Mouse (Mus musculus) erythroblast, embryonic 14.5 days (primary cell): ENCODE data around the gene Qprt.

Experiments used
- GATA1 ChIP-seq: IDR thresholded peaks from 2 replicates; pipeline ENCODE4 v1.6.1; 2012; ENCODE audit warnings: low read length, inconsistent platforms, mixed read lengths
- TAL1 ChIP-seq: IDR thresholded peaks from 3 replicates; pipeline ENCODE4 v1.6.1; 2012; ENCODE audit warnings: low read length, inconsistent platforms, mixed read lengths

GRCm38 (mm10) chr7:127080045-127080444, 42.0 kb downstream of the Qprt start:
- no peak for TF ChIP-seq GATA1
- TF ChIP-seq TAL1, result no peak
